Mouse (Mus musculus): ENCODE data around the gene P2ry4.

P2ry4 gene

GRCm38 (mm10) chrX:100594791-100595190, at the start of gene P2ry4:
Gene P2ry4 (minus strand): TSS chrX:100594869.
- DNase-seq, result no peak

DNA sequence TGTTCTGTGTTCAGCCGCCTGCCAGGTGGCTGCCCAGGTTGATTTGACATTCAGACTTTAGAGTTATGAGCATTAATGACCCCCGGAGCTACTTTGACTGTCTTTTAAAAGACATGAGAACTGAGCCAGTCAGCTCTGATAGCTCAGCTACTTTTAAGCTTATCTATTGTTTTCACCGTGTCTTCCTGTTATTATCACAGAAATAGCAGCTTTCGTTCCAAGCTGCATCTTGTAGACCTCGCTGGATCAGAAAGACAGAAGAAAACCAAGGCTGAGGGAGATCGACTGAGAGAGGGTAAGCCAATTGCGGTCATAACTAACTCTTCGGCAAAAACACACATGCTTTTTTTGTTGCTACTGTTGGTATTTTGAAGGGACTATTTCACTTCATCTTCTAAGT, 43.8 kb upstream of the P2ry4 start:
- no peak for DNase-seq

- DNase-seq, result no peak
These were observed 34.4 kb upstream of the P2ry4 start for GRCm38 (mm10) chrX:100629076-100629475.

GRCm38 (mm10) chrX:100625802-100626793, 31.4 kb upstream of the P2ry4 start, which contains the start of gene Pdzd11:
Gene Pdzd11 (minus strand): TSS chrX:100626568.
- DNase-seq, result peak; percentile 99

DNA sequence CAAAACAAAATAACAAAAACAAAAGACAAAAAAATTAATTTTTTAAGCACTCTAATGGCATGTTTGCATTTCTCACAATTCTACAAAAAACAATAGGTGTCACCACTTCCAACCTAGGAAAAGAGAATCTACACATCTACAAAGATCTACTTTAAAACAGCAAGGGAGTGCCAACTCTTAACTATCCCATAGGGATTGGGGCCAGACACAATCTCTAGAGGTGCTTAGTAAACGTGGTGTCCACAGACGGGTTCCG, 30.8 kb upstream of the P2ry4 start, which contains the start of gene Kif4:
TSS of gene Kif4 (plus strand) at position 192 of the 256 bp plus-strand sequence.
- DNase-seq, result no peak

- no peak for DNase-seq
These were observed 30.5 kb upstream of the P2ry4 start for GRCm38 (mm10) chrX:100625146-100625545.

- no peak for DNase-seq
These were observed 29.6 kb upstream of the P2ry4 start for GRCm38 (mm10) chrX:100624242-100624641.

GRCm38 (mm10) chrX:100621366-100621765, 26.7 kb upstream of the P2ry4 start:
- DNase-seq, result no peak

DNA sequence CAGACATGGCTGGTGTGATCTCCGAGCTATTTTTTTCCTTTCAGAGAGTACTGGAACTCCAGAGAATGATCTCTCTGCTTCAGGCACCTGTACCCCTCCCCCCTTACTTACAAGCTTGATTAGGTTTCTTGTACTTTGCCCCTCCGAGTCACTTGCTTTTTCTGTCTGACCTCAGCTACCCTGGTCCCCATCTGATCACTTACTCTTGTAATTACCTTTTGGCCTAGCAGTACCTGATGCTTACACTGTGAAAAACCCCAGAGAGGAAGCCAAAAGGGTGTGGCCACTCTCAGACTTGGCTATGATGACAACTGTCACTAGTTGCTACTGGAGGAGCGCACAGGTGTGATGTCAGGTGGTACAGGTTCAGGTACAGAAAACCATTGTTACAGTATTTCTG, 23.8 kb upstream of the P2ry4 start:
- DNase-seq, result no peak

DNA sequence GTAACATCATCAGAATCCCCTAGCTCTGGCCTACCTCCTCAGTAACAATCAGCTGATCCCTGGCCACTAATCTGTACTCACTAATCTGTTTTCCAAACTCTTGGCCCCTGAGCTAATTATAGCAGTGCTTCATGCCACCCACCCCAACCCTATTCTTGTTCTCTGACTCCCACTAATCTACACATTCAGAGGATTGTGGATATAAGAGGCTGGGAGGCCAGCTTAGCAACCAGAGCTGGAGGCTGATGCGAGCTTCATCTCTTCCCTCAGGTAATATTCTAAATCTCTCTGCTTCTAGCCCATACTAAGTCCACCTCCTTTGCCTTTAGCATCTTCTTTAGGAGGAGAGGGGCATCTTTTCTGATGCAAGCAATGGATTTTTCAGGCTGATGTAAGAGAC, 10.6 kb upstream of the P2ry4 start, which contains the start of gene Arr3:
TSS of gene Arr3 (plus strand) at position 184 of the 400 bp plus-strand sequence.
- DNase-seq, result no peak

- no peak for DNase-seq
These were observed 5.1 kb upstream of the P2ry4 start for GRCm38 (mm10) chrX:100599755-100600154.

- DNase-seq, result no peak
These were observed 2.8 kb upstream of the P2ry4 start for GRCm38 (mm10) chrX:100597439-100597838.

- no peak for DNase-seq
These were observed 22.7 kb downstream of the P2ry4 start, which contains the start of gene Awat1 for GRCm38 (mm10) chrX:100571951-100572350. Gene Awat1 (plus strand): TSS chrX:100572251.

- DNase-seq, result no peak
These were observed 29.0 kb downstream of the P2ry4 start for GRCm38 (mm10) chrX:100565696-100566095.

DNA sequence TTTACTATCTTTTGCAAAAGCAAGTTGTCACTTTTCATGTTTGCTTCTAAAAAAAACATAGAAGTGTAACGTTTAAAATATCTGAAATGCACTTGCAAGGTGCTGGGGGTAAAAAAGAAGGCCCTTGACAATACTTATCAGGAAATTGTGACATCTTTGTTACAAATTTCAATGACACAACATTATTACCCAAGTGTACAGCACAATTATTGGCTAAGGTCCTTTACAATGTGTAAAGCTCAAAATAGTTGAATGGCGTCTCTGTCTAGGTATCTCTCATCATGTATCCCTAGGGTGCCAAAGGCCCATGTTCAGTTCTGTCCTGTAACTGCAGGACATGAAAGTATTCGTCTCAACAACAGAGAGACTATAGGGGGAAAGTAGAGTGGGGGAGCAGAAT, 38.6 kb downstream of the P2ry4 start:
- no peak for DNase-seq

Measured in heart, adult 11 months (tissue).